10 mouse cellular contexts compared by ENCODE assay signal in the genomic region with DNA sequence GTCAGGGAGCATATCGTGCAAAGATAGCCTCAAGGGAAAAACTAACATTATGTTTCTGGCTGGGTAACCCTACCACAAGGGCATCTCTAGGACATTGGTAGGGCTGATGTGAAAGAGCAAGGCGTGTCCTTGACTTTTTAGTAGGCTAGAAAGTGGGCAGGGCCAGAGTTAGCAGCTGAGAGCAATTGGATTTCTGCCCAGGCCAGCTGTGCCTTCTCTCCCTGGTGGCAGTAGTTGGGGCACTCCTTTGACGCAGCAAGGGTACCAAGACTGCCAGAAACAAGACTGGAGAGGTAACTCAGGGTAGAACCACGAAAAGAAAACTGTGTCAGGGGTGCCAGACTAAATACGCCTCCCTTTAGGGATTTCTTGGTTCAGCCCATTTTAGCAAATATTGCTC.
DNase-seq lines count a peak whose midpoint lies in the region; ATAC-seq and TF ChIP-seq lines count a peak whose summit lies in the region.
"Had no signal": no experiment of that assay in that cellular context is flagged by ENCODE, and none has a peak within 500 bp of the region (broad histone marks: within the 10 kb centered on the region; RNA-seq: fewer than 3 reads in every experiment).

No protein-coding gene starts in this region.

- 0 out of 2 replicates have a peak, but pooled peaks cover 4% of the 10 kb centered on the region for H3K4me1 ChIP-seq in hindbrain, postnatal 0 days (ENCODE audit: insufficient read depth, low read length)
- H3K4me1 ChIP-seq in hindbrain, embryonic 10.5 days (replicated peaks): no peaks in the 10 kb centered on the region
- H3K4me1 ChIP-seq in heart, embryonic 15.5 days (replicated peaks): peaks cover 16% of the 10 kb centered on the region
- no peaks in the 10 kb centered on the region for H3K4me1 ChIP-seq in lung, embryonic 14.5 days (ENCODE audit: insufficient read depth)

- H3K9me3 ChIP-seq in hindbrain, postnatal 0 days (ENCODE audit: low read length): no peaks in the 10 kb centered on the region
- H3K9me3 ChIP-seq in hindbrain, embryonic 10.5 days: no peaks in the 10 kb centered on the region
- no peaks in the 10 kb centered on the region for H3K9me3 ChIP-seq in heart, embryonic 15.5 days (replicated peaks)
- H3K9me3 ChIP-seq in lung, embryonic 14.5 days (ENCODE audit: low read depth, low read length): no peaks in the 10 kb centered on the region

- no peak overlapping the region for H3K4me2 ChIP-seq in hindbrain, postnatal 0 days (ENCODE audit: low read depth, low read length)
- no peak overlapping the region for H3K4me2 ChIP-seq in heart, embryonic 15.5 days
- H3K4me2 ChIP-seq in lung, embryonic 14.5 days: no peak overlapping the region

- 57% methylated on average over 5 of the region's 5 CpGs for WGBS in hindbrain, postnatal 0 days
- WGBS in hindbrain, embryonic 10.5 days: 84% methylated on average over 5 of the region's 5 CpGs
- 47% methylated on average over 5 of the region's 5 CpGs for WGBS in heart, embryonic 15.5 days
- WGBS in lung, embryonic 14.5 days: 52% methylated on average over 5 of the region's 5 CpGs

- TF ChIP-seq CTCF in hindbrain, postnatal 0 days (IDR thresholded peaks at IDR 0.05; ENCODE audit: low read depth): no peak
- TF ChIP-seq CTCF in lung, embryonic 14.5 days (IDR thresholded peaks at IDR 0.05; ENCODE audit: low read depth): no peak

- no peak overlapping the region for H3K9ac ChIP-seq in hindbrain, postnatal 0 days (replicated peaks; ENCODE audit: low read length)
- H3K9ac ChIP-seq in heart, embryonic 15.5 days: no peak overlapping the region
- no peak overlapping the region for H3K9ac ChIP-seq in lung, embryonic 14.5 days

- H3K36me3 ChIP-seq in hindbrain, postnatal 0 days (ENCODE audit: insufficient read depth, low read length): no peaks in the 10 kb centered on the region
- no peaks in the 10 kb centered on the region for H3K36me3 ChIP-seq in hindbrain, embryonic 10.5 days
- H3K36me3 ChIP-seq in heart, embryonic 15.5 days: no peaks in the 10 kb centered on the region
- no peaks in the 10 kb centered on the region for H3K36me3 ChIP-seq in lung, embryonic 14.5 days (ENCODE audit: insufficient read depth)

- peak; percentile 40; the same call in 1 of the 2 replicates for ATAC-seq in hindbrain, postnatal 0 days
- peak; percentile 85 for ATAC-seq in heart, embryonic 15.5 days (replicated peaks; ENCODE audit: insufficient number of reproducible peaks, insufficient read depth, low FRiP score, low read depth)
- no peak for ATAC-seq in lung, embryonic 14.5 days (ENCODE audit: insufficient read depth)

- no peak overlapping the region for H3K27ac ChIP-seq in hindbrain, postnatal 0 days
- H3K27ac ChIP-seq in hindbrain, embryonic 10.5 days: no peak overlapping the region
- H3K27ac ChIP-seq in heart, embryonic 15.5 days: peak overlapping the region; percentile 77
- H3K27ac ChIP-seq in lung, embryonic 14.5 days (ENCODE audit: low read depth): no peak overlapping the region

- H3K27me3 ChIP-seq in hindbrain, postnatal 0 days (ENCODE audit: insufficient read depth, low read length): no peaks in the 10 kb centered on the region
- H3K27me3 ChIP-seq in hindbrain, embryonic 10.5 days (ENCODE audit: insufficient read depth, poor library complexity, severe bottlenecking): no peaks in the 10 kb centered on the region
- H3K27me3 ChIP-seq in heart, embryonic 15.5 days: no peaks in the 10 kb centered on the region
- no peaks in the 10 kb centered on the region for H3K27me3 ChIP-seq in lung, embryonic 14.5 days (ENCODE audit: insufficient read depth, low read length)

- no peak overlapping the region for H3K4me3 ChIP-seq in hindbrain, postnatal 0 days (ENCODE audit: low read length)
- H3K4me3 ChIP-seq in hindbrain, embryonic 10.5 days: no peak overlapping the region
- no peak overlapping the region for H3K4me3 ChIP-seq in heart, embryonic 15.5 days
- no peak overlapping the region for H3K4me3 ChIP-seq in lung, embryonic 14.5 days (ENCODE audit: low read depth, low read length)

- peak; percentile 49 for DNase-seq in hindbrain, postnatal 0 days (ENCODE audit: low spot score)
- DNase-seq in hindbrain, embryonic 10.5 days (ENCODE audit: low spot score): no peak
- DNase-seq in adrenal gland, postnatal 25 days: peak; percentile 62
- peak; percentile 41 for DNase-seq in lung, embryonic 14.5 days
- no peak for DNase-seq in layer of hippocampus, postnatal 14 days (ENCODE audit: low spot score in 2 of 2)
- no peak for DNase-seq in frontal cortex, postnatal 36 days (ENCODE audit: low spot score in 2 of 2)
- DNase-seq in layer of hippocampus, postnatal 10 days (ENCODE audit: low spot score in 2 of 2): no peak
- DNase-seq: cerebellum, adult 18-20 months; thymus, postnatal 36 days had no signal

Comparison
In these comparisons a context has a peak if more than half of its experiments do, and no peak if none do; other contexts are left out.
1. DNase-seq: peak in hindbrain, postnatal 0 days (single experiment), adrenal gland, postnatal 25 days (single experiment) and lung, embryonic 14.5 days (single experiment); none in hindbrain, embryonic 10.5 days (single experiment), layer of hippocampus, postnatal 14 days (0 of 2), frontal cortex, postnatal 36 days (0 of 2) and layer of hippocampus, postnatal 10 days (0 of 2).